Mouse (Mus musculus): ENCODE measurements around the gene Gne. TPM values are rescaled to one million over a fixed set of nuclear protein-coding genes. Genes with fewer than 3 reads are reported as not detected.

The Gne gene
- polyA plus RNA-seq, 1 experiment from 2014 or later = 42.3 TPM

GRCm38 (mm10) chr4:44012376-44013367, 71.3 kb downstream of the Gne start:
- no peaks in the 10 kb centered on the region for H3K9me3 ChIP-seq (ENCODE audit: control insufficient read depth, low read length)
- peaks cover 8% of the 10 kb centered on the region; the same call in 1 of the 2 replicates for H3K36me3 ChIP-seq (ENCODE audit: control insufficient read depth, insufficient read depth, low read length)
- peak overlapping the region; percentile 73 for H3K27ac ChIP-seq (ENCODE audit: low read depth)
- peak; percentile 97 for ATAC-seq (replicated peaks; ENCODE audit: low FRiP score, low TSS enrichment, low read depth)
- no peaks in the 10 kb centered on the region for H3K27me3 ChIP-seq (replicated peaks; ENCODE audit: control insufficient read depth, insufficient read depth, low read length)
- peak; percentile 92 for DNase-seq (ENCODE audit: low spot score)
- H3K4me2 ChIP-seq (ENCODE audit: low read length) = peak overlapping the region; percentile 94
- H3K9ac ChIP-seq (ENCODE audit: low read length) = peak overlapping the region; percentile 93
- H3K4me1 ChIP-seq (replicated peaks; ENCODE audit: control insufficient read depth, insufficient read depth, low read length) = peaks cover 21% of the 10 kb centered on the region
- WGBS = under 1% methylated on average over 75 of the region's 77 CpGs
- H3K4me3 ChIP-seq (ENCODE audit: low read depth, low read length) = peak overlapping the region; percentile 100

- peak overlapping the region; percentile 100 for H3K4me3 ChIP-seq (ENCODE audit: low read depth, low read length)
- 80% methylated on average over 3 of the region's 3 CpGs for WGBS
- peaks cover 8% of the 10 kb centered on the region; the same call in 1 of the 2 replicates for H3K36me3 ChIP-seq (ENCODE audit: control insufficient read depth, insufficient read depth, low read length)
- peak overlapping the region; percentile 89 for H3K4me2 ChIP-seq (ENCODE audit: low read length)
- DNase-seq (ENCODE audit: low spot score) (no peak), ATAC-seq (replicated peaks; ENCODE audit: low FRiP score, low TSS enrichment, low read depth) (no peak)
- H3K9ac ChIP-seq (ENCODE audit: low read length) = peak overlapping the region; percentile 93
- peaks cover 21% of the 10 kb centered on the region for H3K4me1 ChIP-seq (replicated peaks; ENCODE audit: control insufficient read depth, insufficient read depth, low read length)
- H3K27me3 ChIP-seq (replicated peaks; ENCODE audit: control insufficient read depth, insufficient read depth, low read length) = no peaks in the 10 kb centered on the region
- H3K9me3 ChIP-seq (ENCODE audit: control insufficient read depth, low read length) = no peaks in the 10 kb centered on the region
- 0 out of 2 replicates have a peak overlapping the region, but pooled peaks have one; percentile 27 for H3K27ac ChIP-seq (ENCODE audit: low read depth)
These were observed 72.2 kb downstream of the Gne start for GRCm38 (mm10) chr4:44011799-44012198.

DNA sequence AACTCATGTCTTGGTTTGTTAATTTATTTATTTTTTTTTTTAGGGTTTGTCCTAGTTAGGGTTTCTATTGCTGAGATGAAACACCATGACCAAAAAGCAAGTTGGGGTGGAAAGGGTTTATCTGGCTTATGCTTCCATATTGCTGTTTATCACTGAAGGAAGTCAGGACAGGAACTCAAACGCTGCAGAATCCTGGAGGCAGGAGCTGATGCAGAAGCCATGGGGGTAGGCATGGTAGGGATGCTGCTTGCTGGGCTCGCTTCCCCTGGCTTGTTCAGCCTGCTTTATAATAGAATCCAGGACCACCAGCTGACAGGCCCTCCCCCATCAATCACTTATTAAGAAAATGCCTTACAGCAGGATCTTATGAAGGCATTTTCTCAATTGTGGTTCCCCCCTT, 73.1 kb downstream of the Gne start:
- Histone ChIP-seq H3K9me3 (ENCODE audit: control insufficient read depth, low read length) (no peaks in the 10 kb centered on the region), H3K36me3 (ENCODE audit: control insufficient read depth, insufficient read depth, low read length) (peaks cover 8% of the 10 kb centered on the region; the same call in 1 of the 2 replicates), H3K4me3 (ENCODE audit: low read depth, low read length) (no peak overlapping the region), H3K27me3 (replicated peaks; ENCODE audit: control insufficient read depth, insufficient read depth, low read length) (no peaks in the 10 kb centered on the region), H3K27ac (ENCODE audit: low read depth) (no peak overlapping the region), H3K9ac (ENCODE audit: low read length) (no peak overlapping the region), H3K4me1 (replicated peaks; ENCODE audit: control insufficient read depth, insufficient read depth, low read length) (peaks cover 19% of the 10 kb centered on the region), H3K4me2 (ENCODE audit: low read length) (no peak overlapping the region)
- ATAC-seq (replicated peaks; ENCODE audit: low FRiP score, low TSS enrichment, low read depth) (no peak), DNase-seq (ENCODE audit: low spot score) (no peak)
- 41% methylated on average over 2 of the region's 2 CpGs for WGBS

- H3K4me3 ChIP-seq (ENCODE audit: low read depth, low read length) = no peak overlapping the region
- H3K9ac ChIP-seq (ENCODE audit: low read length) = no peak overlapping the region
- H3K27me3 ChIP-seq (replicated peaks; ENCODE audit: control insufficient read depth, insufficient read depth, low read length) = no peaks in the 10 kb centered on the region
- no peaks in the 10 kb centered on the region for H3K9me3 ChIP-seq (ENCODE audit: control insufficient read depth, low read length)
- H3K27ac ChIP-seq (ENCODE audit: low read depth) = no peak overlapping the region
- no peak for ATAC-seq (replicated peaks; ENCODE audit: low FRiP score, low TSS enrichment, low read depth)
- H3K36me3 ChIP-seq (ENCODE audit: control insufficient read depth, insufficient read depth, low read length) = peaks cover 5% of the 10 kb centered on the region; the same call in 1 of the 2 replicates
- H3K4me1 ChIP-seq (replicated peaks; ENCODE audit: control insufficient read depth, insufficient read depth, low read length) = peaks cover 19% of the 10 kb centered on the region
- 97% methylated on average over 1 of the region's 1 CpGs for WGBS
- no peak for DNase-seq (ENCODE audit: low spot score)
- no peak overlapping the region for H3K4me2 ChIP-seq (ENCODE audit: low read length)
These were observed 73.8 kb downstream of the Gne start for GRCm38 (mm10) chr4:44010176-44010575.

- Histone ChIP-seq H3K27me3 (replicated peaks; ENCODE audit: control insufficient read depth, insufficient read depth, low read length) (no peaks in the 10 kb centered on the region), H3K9me3 (ENCODE audit: control insufficient read depth, low read length) (no peaks in the 10 kb centered on the region), H3K36me3 (ENCODE audit: control insufficient read depth, insufficient read depth, low read length) (no peaks in the 10 kb centered on the region), H3K27ac (ENCODE audit: low read depth) (no peak overlapping the region), H3K4me1 (replicated peaks; ENCODE audit: control insufficient read depth, insufficient read depth, low read length) (no peaks in the 10 kb centered on the region), H3K4me2 (ENCODE audit: low read length) (no peak overlapping the region), H3K9ac (ENCODE audit: low read length) (no peak overlapping the region), H3K4me3 (ENCODE audit: low read depth, low read length) (no peak overlapping the region)
- no peak for DNase-seq (ENCODE audit: low spot score)
- ATAC-seq (replicated peaks; ENCODE audit: low FRiP score, low TSS enrichment, low read depth) = no peak
- WGBS = 75% methylated on average over 3 of the region's 3 CpGs
These were observed 79.2 kb downstream of the Gne start for GRCm38 (mm10) chr4:44004623-44005409.

- Histone ChIP-seq H3K9ac (ENCODE audit: low read length) (no peak within 1 kb of the TSS), H3K4me2 (ENCODE audit: low read length) (no peak within 1 kb of the TSS), H3K4me1 (replicated peaks; ENCODE audit: control insufficient read depth, insufficient read depth, low read length) (no peaks in the 10 kb centered on the region), H3K4me3 (ENCODE audit: low read depth, low read length) (no peak within 1 kb of the TSS), H3K36me3 (ENCODE audit: control insufficient read depth, insufficient read depth, low read length) (no peaks in the 10 kb centered on the region), H3K27ac (ENCODE audit: low read depth) (no peak within 1 kb of the TSS), H3K9me3 (ENCODE audit: control insufficient read depth, low read length) (0 out of 2 replicates have a peak, but pooled peaks cover under 1% of the 10 kb centered on the region), H3K27me3 (replicated peaks; ENCODE audit: control insufficient read depth, insufficient read depth, low read length) (no peaks in the 10 kb centered on the region)
- DNase-seq (ENCODE audit: low spot score) (no peak), ATAC-seq (replicated peaks; ENCODE audit: low FRiP score, low TSS enrichment, low read depth) (no peak)
- WGBS = 87% methylated on average over 5 of the region's 5 CpGs
These were observed 79.9 kb downstream of the Gne start, which contains the start of gene Clta for GRCm38 (mm10) chr4:44004126-44004525. Clta (plus strand) TSS chr4:44004452.

DNA sequence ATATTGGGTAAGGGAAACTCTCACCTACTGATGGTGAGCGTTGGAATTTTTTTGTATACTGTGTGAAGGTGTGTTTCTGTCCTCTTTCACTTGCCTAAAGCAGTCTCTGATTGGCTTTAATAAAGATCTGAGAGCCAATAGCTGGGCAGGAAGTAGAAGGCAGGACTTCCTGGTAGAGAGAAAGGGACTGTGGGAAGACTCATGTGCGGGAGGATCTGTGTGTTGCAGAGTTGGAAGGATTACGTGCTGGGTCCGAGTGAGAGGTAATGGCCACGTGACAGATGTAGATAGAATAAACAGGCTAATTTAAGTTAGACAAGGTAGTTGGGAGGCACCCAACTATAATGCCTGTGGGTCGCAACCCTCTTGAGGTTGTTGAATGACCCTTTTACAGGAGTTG, 80.4 kb downstream of the Gne start:
- WGBS = 61% methylated on average over 6 of the region's 6 CpGs
- Histone ChIP-seq H3K36me3 (ENCODE audit: control insufficient read depth, insufficient read depth, low read length) (no peaks in the 10 kb centered on the region), H3K27ac (ENCODE audit: low read depth) (no peak overlapping the region), H3K27me3 (replicated peaks; ENCODE audit: control insufficient read depth, insufficient read depth, low read length) (no peaks in the 10 kb centered on the region), H3K4me1 (replicated peaks; ENCODE audit: control insufficient read depth, insufficient read depth, low read length) (no peaks in the 10 kb centered on the region), H3K9ac (ENCODE audit: low read length) (no peak overlapping the region), H3K4me2 (ENCODE audit: low read length) (no peak overlapping the region), H3K9me3 (ENCODE audit: control insufficient read depth, low read length) (0 out of 2 replicates have a peak, but pooled peaks cover 3% of the 10 kb centered on the region), H3K4me3 (ENCODE audit: low read depth, low read length) (no peak overlapping the region)
- no peak for ATAC-seq (replicated peaks; ENCODE audit: low FRiP score, low TSS enrichment, low read depth)
- DNase-seq (ENCODE audit: low spot score) = no peak

DNA sequence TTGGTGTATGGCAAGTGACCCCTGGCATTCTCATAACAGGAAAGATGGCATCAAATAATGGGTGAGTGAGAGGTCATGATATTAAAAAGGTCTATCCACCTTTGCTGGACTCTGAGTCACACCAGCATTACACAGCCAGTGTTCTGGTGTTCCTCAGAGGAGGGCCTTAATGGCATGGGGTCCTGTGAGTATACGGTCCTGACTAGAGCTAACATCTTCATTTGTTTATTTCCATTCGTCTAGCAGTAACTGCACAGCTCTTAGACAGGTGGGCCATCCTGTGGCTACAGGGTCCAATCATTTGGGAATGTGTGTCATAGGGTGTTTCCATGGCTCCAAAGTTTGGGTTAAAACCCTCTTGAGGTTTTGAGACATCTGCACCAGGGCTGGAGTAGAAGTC, 89.6 kb downstream of the Gne start:
- Histone ChIP-seq H3K4me3 (ENCODE audit: low read depth, low read length) (no peak overlapping the region), H3K27me3 (replicated peaks; ENCODE audit: control insufficient read depth, insufficient read depth, low read length) (no peaks in the 10 kb centered on the region), H3K9ac (ENCODE audit: low read length) (no peak overlapping the region), H3K4me1 (replicated peaks; ENCODE audit: control insufficient read depth, insufficient read depth, low read length) (no peaks in the 10 kb centered on the region), H3K4me2 (ENCODE audit: low read length) (no peak overlapping the region), H3K9me3 (ENCODE audit: control insufficient read depth, low read length) (0 out of 2 replicates have a peak, but pooled peaks cover 3% of the 10 kb centered on the region), H3K36me3 (ENCODE audit: control insufficient read depth, insufficient read depth, low read length) (no peaks in the 10 kb centered on the region), H3K27ac (ENCODE audit: low read depth) (no peak overlapping the region)
- DNase-seq (ENCODE audit: low spot score) (no peak), ATAC-seq (replicated peaks; ENCODE audit: low FRiP score, low TSS enrichment, low read depth) (no peak)
- 50% methylated on average over 2 of the region's 2 CpGs for WGBS

Data from intestine, embryonic 14.5 days (tissue).